Mouse (Mus musculus): Measurements from ENCODE around the gene Efemp1. TPM values are rescaled to one million over a fixed set of nuclear protein-coding genes. Genes with fewer than 3 reads are reported as not detected.

The Efemp1 gene
- total RNA-seq, 1 experiment: 5.8 TPM

GRCm38 (mm10) chr11:28851645-28852044 is 1.4 kb upstream of the Efemp1 start:
- H3K9ac ChIP-seq (ENCODE audit: insufficient read depth, low read depth, low read length, poor library complexity, severe bottlenecking): no peak overlapping the region
- H3K4me3 ChIP-seq (ENCODE audit: insufficient read depth in 1 of 2, low read depth in 1 of 2, low read length in 2 of 2, poor library complexity in 1 of 2, severe bottlenecking in 1 of 2): no peak overlapping the region
- no peaks in the 10 kb centered on the region for H3K9me3 ChIP-seq (ENCODE audit: control insufficient read depth, insufficient read depth, low read depth, low read length)
- no peaks in the 10 kb centered on the region for H3K36me3 ChIP-seq (ENCODE audit: control insufficient read depth, insufficient read depth, low read length, poor library complexity, severe bottlenecking)
- no peak overlapping the region for H3K27ac ChIP-seq (ENCODE audit: insufficient read depth, low read depth, low read length, poor library complexity, severe bottlenecking)
- peaks cover 0 to 5% of the 10 kb centered on the region in 2 experiments; a peak in 1 of 4 replicates for H3K4me1 ChIP-seq (ENCODE audit: control insufficient read depth in 2 of 2, insufficient read depth in 2 of 2, low read length in 2 of 2, poor library complexity in 1 of 2)
- TF ChIP-seq MAFK (IDR thresholded peaks at IDR 0.05; ENCODE audit: insufficient read depth, low read depth, low read length) (no peak), ZNF384 (IDR thresholded peaks at IDR 0.05; ENCODE audit: low read depth, low read length) (no peak), CHD2 (IDR thresholded peaks at IDR 0.05; ENCODE audit: low read depth, low read length) (no peak), ZC3H11A (IDR thresholded peaks at IDR 0.05; ENCODE audit: borderline replicate concordance, low read depth, low read length) (no peak), HCFC1 (IDR thresholded peaks at IDR 0.05; ENCODE audit: borderline replicate concordance, insufficient read depth, low read length) (no peak)
- in situ Hi-C loops (cut with MboI; ENCODE audit: low sequenced_read_pairs in 2 of 2, unreplicated experiment in 2 of 2): no loop called here
- no peak for DNase-seq (ENCODE audit: low read depth, low spot score)

- H3K4me3 ChIP-seq (ENCODE audit: insufficient read depth in 1 of 2, low read depth in 1 of 2, low read length in 2 of 2, poor library complexity in 1 of 2, severe bottlenecking in 1 of 2): peak overlapping the region in 1 of 2 experiments; percentile 71; a peak in 2 of 4 replicates
- in situ Hi-C loops (cut with MboI; ENCODE audit: low sequenced_read_pairs in 2 of 2, unreplicated experiment in 2 of 2): no loop called here
- no peaks in the 10 kb centered on the region for H3K9me3 ChIP-seq (ENCODE audit: control insufficient read depth, insufficient read depth, low read depth, low read length)
- H3K36me3 ChIP-seq (ENCODE audit: control insufficient read depth, insufficient read depth, low read length, poor library complexity, severe bottlenecking): no peaks in the 10 kb centered on the region
- H3K9ac ChIP-seq (ENCODE audit: insufficient read depth, low read depth, low read length, poor library complexity, severe bottlenecking): no peak overlapping the region
- DNase-seq (ENCODE audit: low read depth, low spot score): no peak
- TF ChIP-seq CHD2 (IDR thresholded peaks at IDR 0.05; ENCODE audit: low read depth, low read length): no peak
- no peak for TF ChIP-seq MAFK (IDR thresholded peaks at IDR 0.05; ENCODE audit: insufficient read depth, low read depth, low read length)
- no peak for TF ChIP-seq ZNF384 (IDR thresholded peaks at IDR 0.05; ENCODE audit: low read depth, low read length)
- TF ChIP-seq ZC3H11A (IDR thresholded peaks at IDR 0.05; ENCODE audit: borderline replicate concordance, low read depth, low read length): no peak
- TF ChIP-seq HCFC1 (IDR thresholded peaks at IDR 0.05; ENCODE audit: borderline replicate concordance, insufficient read depth, low read length): no peak
- H3K27ac ChIP-seq (ENCODE audit: insufficient read depth, low read depth, low read length, poor library complexity, severe bottlenecking): no peak overlapping the region
- H3K4me1 ChIP-seq (ENCODE audit: control insufficient read depth in 2 of 2, insufficient read depth in 2 of 2, low read length in 2 of 2, poor library complexity in 1 of 2): peaks cover 0 to 5% of the 10 kb centered on the region in 2 experiments; a peak in 1 of 4 replicates
These were observed 564 bp upstream of the Efemp1 start for GRCm38 (mm10) chr11:28852361-28852919.

GRCm38 (mm10) chr11:28859125-28859524 is 6.1 kb downstream of the Efemp1 start:
- no peaks in the 10 kb centered on the region for H3K4me1 ChIP-seq (ENCODE audit: control insufficient read depth in 2 of 2, insufficient read depth in 2 of 2, low read length in 2 of 2, poor library complexity in 1 of 2)
- H3K9me3 ChIP-seq (ENCODE audit: control insufficient read depth, insufficient read depth, low read depth, low read length): no peaks in the 10 kb centered on the region
- no peak for DNase-seq (ENCODE audit: low read depth, low spot score)
- H3K4me3 ChIP-seq (ENCODE audit: insufficient read depth in 1 of 2, low read depth in 1 of 2, low read length in 2 of 2, poor library complexity in 1 of 2, severe bottlenecking in 1 of 2): no peak overlapping the region
- no peak overlapping the region for H3K27ac ChIP-seq (ENCODE audit: insufficient read depth, low read depth, low read length, poor library complexity, severe bottlenecking)
- no peak overlapping the region for H3K9ac ChIP-seq (ENCODE audit: insufficient read depth, low read depth, low read length, poor library complexity, severe bottlenecking)
- no peak for TF ChIP-seq HCFC1 (IDR thresholded peaks at IDR 0.05; ENCODE audit: borderline replicate concordance, insufficient read depth, low read length)
- no peak for TF ChIP-seq ZNF384 (IDR thresholded peaks at IDR 0.05; ENCODE audit: low read depth, low read length)
- TF ChIP-seq CHD2 (IDR thresholded peaks at IDR 0.05; ENCODE audit: low read depth, low read length): no peak
- no peak for TF ChIP-seq ZC3H11A (IDR thresholded peaks at IDR 0.05; ENCODE audit: borderline replicate concordance, low read depth, low read length)
- no peak for TF ChIP-seq MAFK (IDR thresholded peaks at IDR 0.05; ENCODE audit: insufficient read depth, low read depth, low read length)
- H3K36me3 ChIP-seq (ENCODE audit: control insufficient read depth, insufficient read depth, low read length, poor library complexity, severe bottlenecking): no peaks in the 10 kb centered on the region
- in situ Hi-C loops (cut with MboI; ENCODE audit: low sequenced_read_pairs in 2 of 2, unreplicated experiment in 2 of 2): no loop called here

GRCm38 (mm10) chr11:28869129-28869528 is 16.1 kb downstream of the Efemp1 start:
- Histone ChIP-seq H3K27ac (ENCODE audit: insufficient read depth, low read depth, low read length, poor library complexity, severe bottlenecking) (no peak overlapping the region), H3K9ac (ENCODE audit: insufficient read depth, low read depth, low read length, poor library complexity, severe bottlenecking) (no peak overlapping the region), H3K4me3 (ENCODE audit: insufficient read depth in 1 of 2, low read depth in 1 of 2, low read length in 2 of 2, poor library complexity in 1 of 2, severe bottlenecking in 1 of 2) (no peak overlapping the region), H3K36me3 (ENCODE audit: control insufficient read depth, insufficient read depth, low read length, poor library complexity, severe bottlenecking) (no peaks in the 10 kb centered on the region), H3K4me1 (ENCODE audit: control insufficient read depth in 2 of 2, insufficient read depth in 2 of 2, low read length in 2 of 2, poor library complexity in 1 of 2) (no peaks in the 10 kb centered on the region), H3K9me3 (ENCODE audit: control insufficient read depth, insufficient read depth, low read depth, low read length) (no peaks in the 10 kb centered on the region)
- in situ Hi-C loops (cut with MboI; ENCODE audit: low sequenced_read_pairs in 2 of 2, unreplicated experiment in 2 of 2): no loop called here
- no peak for TF ChIP-seq CHD2 (IDR thresholded peaks at IDR 0.05; ENCODE audit: low read depth, low read length)
- TF ChIP-seq ZNF384 (IDR thresholded peaks at IDR 0.05; ENCODE audit: low read depth, low read length): no peak
- DNase-seq (ENCODE audit: low read depth, low spot score): no peak
